Mouse (Mus musculus): ENCODE results near the gene Slc24a2. TPM values are rescaled to one million over a fixed set of nuclear protein-coding genes. Genes with fewer than 3 reads are reported as not detected.

The Slc24a2 gene
- polyA plus RNA-seq, 1 experiment from 2014 or later, result not detected

- Histone ChIP-seq H3K4me3 (replicated peaks; ENCODE audit: low read depth, low read length) (no peak overlapping the region), H3K9me3 (replicated peaks; ENCODE audit: low read length) (no peaks in the 10 kb centered on the region), H3K4me1 (replicated peaks; ENCODE audit: insufficient read depth, low read length) (no peaks in the 10 kb centered on the region), H3K4me2 (ENCODE audit: low read length) (no peak overlapping the region), H3K27ac (no peak overlapping the region), H3K9ac (ENCODE audit: low read depth, low read length) (no peak overlapping the region), H3K36me3 (ENCODE audit: insufficient read depth, low read length) (no peaks in the 10 kb centered on the region), H3K27me3 (ENCODE audit: insufficient read depth, low read length) (no peaks in the 10 kb centered on the region)
- ATAC-seq (replicated peaks; ENCODE audit: low FRiP score, low read depth), result no peak
- TF ChIP-seq CTCF (IDR thresholded peaks at IDR 0.05; ENCODE audit: low read depth), result no peak
- WGBS, result 72% methylated on average over 8 of the region's 8 CpGs
- DNase-seq (ENCODE audit: low spot score), result no peak
These were observed 205.7 kb downstream of the Slc24a2 start for GRCm38 (mm10) chr4:87024556-87024955.

GRCm38 (mm10) chr4:87021542-87021941 lies 208.7 kb downstream of the Slc24a2 start:
- WGBS, result 34% methylated on average over 3 of the region's 3 CpGs
- no peak for TF ChIP-seq CTCF (IDR thresholded peaks at IDR 0.05; ENCODE audit: low read depth)
- no peaks in the 10 kb centered on the region for H3K4me1 ChIP-seq (replicated peaks; ENCODE audit: insufficient read depth, low read length)
- H3K4me3 ChIP-seq (replicated peaks; ENCODE audit: low read depth, low read length), result no peak overlapping the region
- H3K27me3 ChIP-seq (ENCODE audit: insufficient read depth, low read length), result no peaks in the 10 kb centered on the region
- H3K36me3 ChIP-seq (ENCODE audit: insufficient read depth, low read length), result no peaks in the 10 kb centered on the region
- H3K4me2 ChIP-seq (ENCODE audit: low read length), result no peak overlapping the region
- no peaks in the 10 kb centered on the region for H3K9me3 ChIP-seq (replicated peaks; ENCODE audit: low read length)
- no peak overlapping the region for H3K27ac ChIP-seq
- ATAC-seq (replicated peaks; ENCODE audit: low FRiP score, low read depth), result no peak
- no peak overlapping the region for H3K9ac ChIP-seq (ENCODE audit: low read depth, low read length)
- DNase-seq (ENCODE audit: low spot score), result no peak

DNA sequence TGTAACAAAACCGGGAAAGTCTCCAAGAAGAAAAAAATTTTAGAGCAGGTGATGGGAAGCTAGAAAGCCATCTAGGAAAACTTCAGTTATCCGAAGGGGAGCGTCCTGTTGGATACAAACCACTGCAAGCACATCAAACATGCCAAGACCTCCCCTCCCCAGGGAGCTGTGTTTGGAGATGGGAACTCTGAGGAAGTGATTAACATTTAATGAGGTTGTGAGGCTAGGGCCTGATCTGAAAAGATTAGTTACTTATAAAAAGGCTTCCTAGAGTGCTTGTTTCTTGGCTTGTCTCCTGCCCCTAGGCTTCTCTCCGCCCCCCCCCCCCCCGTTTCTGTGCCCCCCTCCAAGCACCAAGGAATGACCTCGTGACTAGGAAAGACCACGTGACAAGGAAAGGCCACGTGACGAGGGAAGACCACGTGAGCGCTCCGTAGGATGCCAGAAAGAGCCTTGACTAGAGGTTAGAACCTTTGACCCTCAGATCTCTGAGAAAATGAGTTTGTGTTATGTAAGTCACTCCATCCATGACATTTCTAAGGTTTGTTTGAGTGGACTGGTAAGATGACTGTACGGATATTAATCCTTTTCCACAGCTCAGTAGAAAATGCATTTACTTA lies 210.7 kb downstream of the Slc24a2 start:
- H3K4me2 ChIP-seq (ENCODE audit: low read length), result no peak overlapping the region
- no peak overlapping the region for H3K4me3 ChIP-seq (replicated peaks; ENCODE audit: low read depth, low read length)
- no peaks in the 10 kb centered on the region for H3K36me3 ChIP-seq (ENCODE audit: insufficient read depth, low read length)
- H3K27ac ChIP-seq, result no peak overlapping the region
- H3K27me3 ChIP-seq (ENCODE audit: insufficient read depth, low read length), result no peaks in the 10 kb centered on the region
- DNase-seq (ENCODE audit: low spot score) (no peak), ATAC-seq (replicated peaks; ENCODE audit: low FRiP score, low read depth) (peak; percentile 52; the same call in 1 of the 2 replicates)
- H3K9me3 ChIP-seq (replicated peaks; ENCODE audit: low read length), result no peaks in the 10 kb centered on the region
- no peak overlapping the region for H3K9ac ChIP-seq (ENCODE audit: low read depth, low read length)
- no peak for TF ChIP-seq CTCF (IDR thresholded peaks at IDR 0.05; ENCODE audit: low read depth)
- no peaks in the 10 kb centered on the region for H3K4me1 ChIP-seq (replicated peaks; ENCODE audit: insufficient read depth, low read length)
- WGBS, result 50% methylated on average over 13 of the region's 13 CpGs

DNA sequence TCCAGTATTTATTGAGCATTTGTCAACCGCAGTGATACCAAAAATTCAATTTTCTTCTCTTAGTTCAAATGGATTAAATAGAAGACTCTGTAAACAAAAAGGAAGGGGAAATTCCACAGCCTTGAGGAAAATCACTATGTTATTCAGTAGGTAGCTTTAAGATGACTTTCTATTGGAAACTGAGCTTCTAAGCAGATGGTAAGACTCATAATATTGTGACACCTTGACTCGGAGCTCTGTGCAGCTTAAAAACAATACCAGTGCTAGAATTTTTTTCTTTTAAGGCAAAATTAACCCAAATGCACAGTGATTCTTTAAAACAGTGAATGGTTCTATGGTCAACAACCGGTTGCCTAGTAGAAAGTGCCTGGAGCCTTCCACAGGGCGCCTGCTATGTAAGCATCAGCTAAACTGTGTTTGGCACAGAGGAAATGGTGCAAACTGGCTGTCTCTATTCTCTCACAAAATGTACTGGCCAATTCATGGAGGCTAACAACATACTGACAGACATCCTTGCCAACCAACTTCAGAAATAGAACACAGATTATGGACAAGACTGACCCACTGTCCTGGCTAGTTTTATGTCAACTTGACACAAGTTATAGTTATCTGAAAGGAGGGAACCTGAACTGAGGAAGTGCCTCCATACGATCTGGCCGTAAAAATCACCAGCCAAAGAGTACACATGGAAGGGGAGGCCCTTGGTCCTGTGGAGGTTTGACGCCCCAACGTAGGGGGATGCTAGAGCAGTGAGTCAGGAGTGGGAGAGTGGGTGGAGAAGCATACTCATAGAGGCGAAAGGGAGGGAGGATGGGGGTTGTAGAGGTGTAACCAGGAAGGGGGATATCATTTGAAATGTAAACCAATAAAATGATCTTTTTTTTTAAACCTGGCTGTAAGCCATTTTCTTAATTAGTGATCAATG lies 211.9 kb downstream of the Slc24a2 start:
- no peak for DNase-seq (ENCODE audit: low spot score)
- ATAC-seq (replicated peaks; ENCODE audit: low FRiP score, low read depth), result no peak
- no peaks in the 10 kb centered on the region for H3K27me3 ChIP-seq (ENCODE audit: insufficient read depth, low read length)
- H3K9ac ChIP-seq (ENCODE audit: low read depth, low read length), result no peak overlapping the region
- H3K9me3 ChIP-seq (replicated peaks; ENCODE audit: low read length), result no peaks in the 10 kb centered on the region
- 63% methylated on average over 9 of the region's 9 CpGs for WGBS
- no peak overlapping the region for H3K4me2 ChIP-seq (ENCODE audit: low read length)
- no peaks in the 10 kb centered on the region for H3K36me3 ChIP-seq (ENCODE audit: insufficient read depth, low read length)
- TF ChIP-seq CTCF (IDR thresholded peaks at IDR 0.05; ENCODE audit: low read depth), result no peak
- H3K27ac ChIP-seq, result no peak overlapping the region
- H3K4me1 ChIP-seq (replicated peaks; ENCODE audit: insufficient read depth, low read length), result no peaks in the 10 kb centered on the region
- H3K4me3 ChIP-seq (replicated peaks; ENCODE audit: low read depth, low read length), result no peak overlapping the region

GRCm38 (mm10) chr4:87017464-87017863 lies 212.8 kb downstream of the Slc24a2 start:
- TF ChIP-seq CTCF (IDR thresholded peaks at IDR 0.05; ENCODE audit: low read depth), result no peak
- Histone ChIP-seq H3K9me3 (replicated peaks; ENCODE audit: low read length) (no peaks in the 10 kb centered on the region), H3K27ac (no peak overlapping the region), H3K27me3 (ENCODE audit: insufficient read depth, low read length) (no peaks in the 10 kb centered on the region), H3K36me3 (ENCODE audit: insufficient read depth, low read length) (no peaks in the 10 kb centered on the region), H3K4me3 (replicated peaks; ENCODE audit: low read depth, low read length) (no peak overlapping the region), H3K4me1 (replicated peaks; ENCODE audit: insufficient read depth, low read length) (no peaks in the 10 kb centered on the region), H3K9ac (ENCODE audit: low read depth, low read length) (no peak overlapping the region), H3K4me2 (ENCODE audit: low read length) (no peak overlapping the region)
- WGBS, result 87% methylated on average over 3 of the region's 3 CpGs
- no peak for DNase-seq (ENCODE audit: low spot score)
- no peak for ATAC-seq (replicated peaks; ENCODE audit: low FRiP score, low read depth)

DNA sequence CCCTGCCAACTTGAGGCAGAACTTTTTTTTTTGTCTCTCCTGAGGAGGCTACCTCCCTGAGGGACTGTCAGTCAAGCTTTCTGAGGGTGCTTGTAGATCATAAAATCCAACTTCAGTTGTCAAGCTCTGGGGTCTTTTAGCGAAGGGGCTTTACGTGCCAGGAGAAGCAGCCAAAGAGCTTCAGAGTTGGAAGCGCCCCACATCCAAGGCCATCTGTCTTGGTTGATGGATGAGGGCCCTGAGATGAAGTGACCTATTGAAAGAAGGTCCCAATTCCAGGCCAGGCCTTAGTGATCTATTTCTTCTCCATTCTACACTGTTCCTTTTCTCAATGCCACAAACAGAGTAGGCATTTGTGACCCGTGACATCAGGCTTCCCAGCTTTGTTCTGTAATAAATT lies 214.5 kb downstream of the Slc24a2 start:
- no peak for DNase-seq (ENCODE audit: low spot score)
- H3K27ac ChIP-seq, result no peak overlapping the region
- no peak overlapping the region for H3K4me3 ChIP-seq (replicated peaks; ENCODE audit: low read depth, low read length)
- 55% methylated on average over 4 of the region's 4 CpGs for WGBS
- no peak for TF ChIP-seq CTCF (IDR thresholded peaks at IDR 0.05; ENCODE audit: low read depth)
- H3K27me3 ChIP-seq (ENCODE audit: insufficient read depth, low read length), result no peaks in the 10 kb centered on the region
- H3K36me3 ChIP-seq (ENCODE audit: insufficient read depth, low read length), result no peaks in the 10 kb centered on the region
- H3K4me2 ChIP-seq (ENCODE audit: low read length), result no peak overlapping the region
- no peak overlapping the region for H3K9ac ChIP-seq (ENCODE audit: low read depth, low read length)
- ATAC-seq (replicated peaks; ENCODE audit: low FRiP score, low read depth), result no peak
- no peaks in the 10 kb centered on the region for H3K4me1 ChIP-seq (replicated peaks; ENCODE audit: insufficient read depth, low read length)
- H3K9me3 ChIP-seq (replicated peaks; ENCODE audit: low read length), result no peaks in the 10 kb centered on the region

All from kidney, postnatal 0 days (tissue).